Mouse (Mus musculus) gonadal fat pad, adult 2 months (tissue): ENCODE measurements around the gene Olfr654. TPM values are rescaled to one million over a fixed set of nuclear protein-coding genes. Genes with fewer than 3 reads are reported as not detected.

Source experiments
- DNase-seq: peaks from one replicate; pipeline ENCODE4 v3.0.0-alpha.2; 2012; ENCODE audit warnings: low read depth
- polyA plus RNA-seq: library from polyadenylated mRNA; depleted of rRNA; stranded (reverse); fragments of >200 nt; gene quantifications from 2 replicates; pipeline ENCODE4 v1.2.3, GENCODE M21; 2012; rRNA removed

Olfr654 gene
- not detected in 2 replicates for polyA plus RNA-seq

GRCm38 (mm10) chr7:104586725-104587124 is at the start of gene Olfr654:
Gene Olfr654 (plus strand): TSS chr7:104587025.
- DNase-seq = no peak

DNA sequence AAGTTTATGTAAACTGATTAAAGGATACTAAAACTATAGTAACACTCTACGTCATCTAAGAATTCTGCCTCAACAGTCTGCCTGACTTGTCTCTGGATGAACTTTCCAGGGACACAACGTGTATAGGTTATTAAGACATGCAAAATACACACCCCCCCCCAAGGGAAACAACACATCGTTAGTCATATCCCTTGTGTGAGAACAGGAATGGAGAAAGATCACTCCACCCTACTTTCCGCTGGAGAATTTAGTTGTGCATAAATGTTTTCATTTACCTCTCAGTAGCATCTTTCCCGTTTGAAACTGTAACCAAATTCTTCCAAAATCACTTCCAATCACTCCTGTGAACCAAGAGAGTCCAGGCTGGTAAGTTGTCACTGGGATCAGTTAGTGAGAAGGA is 37.0 kb upstream of the Olfr654 start, which contains the start of gene Olfr651:
Gene Olfr651 (plus strand): TSS at position 301 of the 400 bp plus-strand sequence.
- DNase-seq = no peak

DNA sequence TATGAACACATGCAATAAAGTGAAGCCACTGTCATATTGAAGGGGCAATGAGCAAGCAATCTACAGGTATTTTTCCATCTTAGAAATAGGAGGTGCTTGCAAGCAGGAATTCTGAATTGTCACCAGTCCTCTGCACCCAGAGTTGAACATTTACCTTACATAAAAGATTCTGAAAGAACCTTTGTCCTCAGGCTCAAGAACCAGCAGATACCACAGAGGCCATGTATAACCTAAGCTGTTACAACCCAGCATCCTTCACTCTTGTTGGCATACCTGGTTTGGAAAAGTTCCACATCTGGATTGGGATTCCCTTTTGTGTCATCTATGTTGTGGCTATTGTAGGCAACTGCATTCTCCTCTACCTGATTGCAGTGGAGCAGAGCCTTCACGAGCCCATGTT is 34.1 kb upstream of the Olfr654 start:
- DNase-seq = no peak

GRCm38 (mm10) chr7:104560601-104561000 is 26.2 kb upstream of the Olfr654 start, which contains the start of gene Olfr652:
Gene Olfr652 (plus strand): TSS chr7:104560901.
- DNase-seq = no peak

- no peak for DNase-seq
Measured at GRCm38 (mm10) chr7:104577014-104577413, 9.8 kb upstream of the Olfr654 start, which contains the start of gene Olfr653. Gene Olfr653 (plus strand): TSS chr7:104577314.

GRCm38 (mm10) chr7:104580846-104581245 is 6.0 kb upstream of the Olfr654 start:
- DNase-seq = no peak

DNA sequence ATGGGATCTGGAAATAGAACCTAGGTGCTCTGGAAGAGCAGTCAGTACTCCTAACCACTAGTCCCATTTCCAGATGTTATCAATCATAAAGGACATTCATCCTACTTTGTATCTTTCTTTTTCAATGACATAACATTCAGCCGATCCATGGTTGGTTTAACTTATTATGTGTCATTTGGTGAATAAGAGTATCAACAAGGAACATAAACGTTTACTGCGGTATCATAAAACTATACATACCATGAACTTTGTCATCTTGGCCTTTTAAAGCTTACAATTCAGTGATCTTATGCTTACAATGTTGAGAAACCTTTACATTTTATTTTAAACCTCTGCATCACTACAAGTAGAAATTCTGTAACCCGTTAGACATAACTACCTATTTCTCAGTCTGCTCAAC is 5.4 kb upstream of the Olfr654 start:
- DNase-seq = no peak

DNA sequence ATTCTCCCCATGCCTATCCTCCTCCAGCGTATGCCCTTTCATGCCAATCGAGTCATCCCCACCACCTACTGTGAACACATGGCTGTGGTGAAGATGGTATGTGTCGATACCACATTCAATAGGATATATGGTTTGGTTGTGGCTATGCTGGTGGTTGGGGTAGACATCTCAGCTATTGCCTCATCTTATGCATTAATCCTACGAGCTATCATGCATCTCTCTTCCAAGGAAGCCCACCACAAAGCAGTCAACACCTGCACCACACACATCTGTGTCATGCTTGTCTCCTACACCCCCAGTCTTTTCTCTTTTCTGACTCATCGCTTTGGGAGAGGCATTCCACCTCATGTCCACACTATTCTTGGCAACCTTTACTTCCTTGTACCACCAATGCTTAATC is 1.4 kb downstream of the Olfr654 start:
- DNase-seq = no peak

DNA sequence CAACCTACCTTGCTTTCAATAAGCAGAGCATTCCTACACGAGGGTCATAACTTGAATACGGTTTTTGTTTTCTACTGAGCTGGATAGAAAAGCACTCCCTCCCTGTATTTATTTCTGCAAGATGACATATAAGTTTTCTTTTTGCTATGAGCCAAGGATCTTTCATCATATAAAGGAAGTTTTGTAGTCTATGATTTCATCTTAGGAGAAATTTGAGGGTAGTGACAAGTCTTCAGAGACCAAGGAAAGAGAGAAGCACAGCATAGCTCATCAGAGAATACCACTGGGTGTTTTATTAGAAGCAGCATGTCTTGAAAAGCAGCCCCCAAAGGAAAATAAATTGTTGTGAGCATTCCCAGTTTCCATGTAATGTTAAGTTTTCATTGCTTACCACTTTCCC is 14.9 kb downstream of the Olfr654 start, which contains the start of gene Olfr655:
Gene Olfr655 (minus strand): TSS at position 101 of the 400 bp plus-strand sequence.
- DNase-seq = no peak

GRCm38 (mm10) chr7:104603173-104603572 is 16.3 kb downstream of the Olfr654 start:
- DNase-seq = no peak

DNA sequence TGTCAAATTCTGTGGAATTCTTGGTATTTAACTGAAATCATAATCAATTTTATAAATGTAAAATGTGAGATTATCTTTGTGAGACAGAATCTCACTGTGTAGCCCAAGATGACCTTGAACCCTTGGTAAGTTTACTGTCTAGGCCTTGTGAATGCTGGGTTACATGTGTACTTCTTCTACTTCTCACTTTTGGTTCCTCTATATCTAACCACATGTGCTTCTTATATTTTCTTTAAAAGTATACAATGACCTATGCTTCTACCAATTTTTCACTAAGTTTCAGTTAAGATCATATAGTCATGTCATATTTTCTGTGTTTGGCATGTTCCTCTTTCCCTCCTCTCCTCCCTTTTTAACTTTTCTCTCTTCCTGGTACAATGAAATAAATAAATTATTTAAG is 17.9 kb downstream of the Olfr654 start:
- DNase-seq = no peak

- DNase-seq = no peak
Measured at GRCm38 (mm10) chr7:104613655-104614054, 26.8 kb downstream of the Olfr654 start, which contains the start of gene Olfr656. Gene Olfr656 (plus strand): TSS chr7:104613955.

DNA sequence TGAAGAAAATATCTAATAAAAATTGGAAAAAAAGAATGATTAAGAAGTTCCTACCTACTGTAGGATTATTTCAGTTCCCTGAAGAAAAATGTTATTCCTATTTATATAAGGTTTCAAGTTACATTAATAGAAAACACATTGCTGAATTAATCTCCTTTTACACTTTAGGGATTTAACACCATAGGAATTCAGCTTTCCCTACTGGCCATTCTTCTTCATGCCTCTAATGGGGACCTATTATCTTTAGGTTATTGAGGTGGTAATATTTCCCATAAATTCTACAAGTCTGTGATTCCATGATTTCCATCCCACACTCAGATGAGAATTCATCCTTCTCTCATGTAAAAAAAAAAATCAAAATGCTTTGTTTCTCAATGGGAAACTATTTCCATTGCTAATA is 37.7 kb downstream of the Olfr654 start, which contains the start of gene Olfr657:
Gene Olfr657 (plus strand): TSS at position 301 of the 400 bp plus-strand sequence.
- DNase-seq = no peak

Other genes starting within 250 kb of the Olfr654 start
- gene Trim12c, start 233.7 kb upstream of the Olfr654 start, polyA plus RNA-seq = 5.0 and 5.3 TPM in 2 replicates
- gene Trim30b, start 217.1 kb upstream of the Olfr654 start, polyA plus RNA-seq = 0.11 and 0.12 TPM in 2 replicates
- gene Trim30c, start 186.2 kb upstream of the Olfr654 start, polyA plus RNA-seq = 0.14 and 0.18 TPM in 2 replicates
- gene Trim30a, start 121.8 kb upstream of the Olfr654 start, polyA plus RNA-seq = 3.0 and 4.6 TPM in 2 replicates
- gene Trim30d, start 79.2 kb upstream of the Olfr654 start, polyA plus RNA-seq = 1.2 and 1.7 TPM in 2 replicates
- gene Olfr651, start 36.9 kb upstream of the Olfr654 start, polyA plus RNA-seq = not detected in 2 replicates
- not detected in 2 replicates for gene Olfr652, start 26.1 kb upstream of the Olfr654 start, polyA plus RNA-seq
- gene Olfr653, start 9.7 kb upstream of the Olfr654 start, polyA plus RNA-seq = not detected in 2 replicates
- not detected in 2 replicates for gene Olfr655, start 14.8 kb downstream of the Olfr654 start, polyA plus RNA-seq
- not detected in 2 replicates for gene Olfr656, start 26.9 kb downstream of the Olfr654 start, polyA plus RNA-seq
- not detected in 2 replicates for gene Olfr657, start 37.8 kb downstream of the Olfr654 start, polyA plus RNA-seq
- gene Olfr658, start 60.3 kb downstream of the Olfr654 start, polyA plus RNA-seq = 0.04 TPM in 2 replicates
- not detected in 2 replicates for gene Olfr659, start 79.7 kb downstream of the Olfr654 start, polyA plus RNA-seq
- not detected in 2 replicates for gene Olfr661, start 99.5 kb downstream of the Olfr654 start, polyA plus RNA-seq
- gene Usp17le, start 190.4 kb downstream of the Olfr654 start, polyA plus RNA-seq = not detected in 2 replicates